Mouse (Mus musculus) forebrain, embryonic 15.5 days (tissue): ENCODE results near the gene Nod1. TPM values are rescaled to one million over a fixed set of nuclear protein-coding genes. Genes with fewer than 3 reads are reported as not detected.
A peak's percentile ranks its signal among the peaks of the same experiment; 100 is the strongest.

ENCODE experiments used
- ATAC-seq: fragments of 200-750 bp; cut with Nextera tagmentation; replicated peaks from 2 replicates; pipeline ENCODE4 v1.8.0; 2017; ENCODE audit warnings: mild to moderate bottlenecking, moderate TSS enrichment, moderate library complexity
- H3K27ac ChIP-seq: fragments of 300-500 bp; sonication (generic); replicated peaks from 2 replicates; pipeline ENCODE4 v1.5.1; 2015; ENCODE audit warnings: mild to moderate bottlenecking, inconsistent platforms
- H3K27me3 ChIP-seq: fragments of 300-500 bp; sonication (generic); 2 replicates; pipeline ENCODE4 v1.6.1; 2015; ENCODE audit warnings: inconsistent platforms
- H3K36me3 ChIP-seq: fragments of 300-500 bp; sonication (generic); 2 replicates; pipeline ENCODE4 v1.6.1; 2015; ENCODE audit warnings: mild to moderate bottlenecking, inconsistent platforms
- H3K4me1 ChIP-seq: fragments of 300-500 bp; sonication (generic); 2 replicates; pipeline ENCODE4 v1.6.1; 2015; ENCODE audit warnings: inconsistent platforms
- H3K4me2 ChIP-seq: fragments of 300-500 bp; sonication (generic); replicated peaks from 2 replicates; pipeline ENCODE4 v1.6.1; 2015; ENCODE audit warnings: mild to moderate bottlenecking, inconsistent platforms
- H3K4me3 ChIP-seq: fragments of 300-500 bp; sonication (generic); 2 replicates; pipeline ENCODE4 v1.5.1; 2015; ENCODE audit warnings: mild to moderate bottlenecking, inconsistent platforms
- H3K9ac ChIP-seq: fragments of 300-500 bp; sonication (generic); replicated peaks from 2 replicates; pipeline ENCODE4 v1.6.1; 2015; ENCODE audit warnings: mild to moderate bottlenecking, inconsistent platforms
- H3K9me3 ChIP-seq: fragments of 300-500 bp; sonication (generic); 2 replicates; pipeline ENCODE4 v1.6.1; 2016; ENCODE audit warnings: inconsistent platforms
- WGBS: fragments of 180-500 bp; shearing (Covaris S2); methylation state at CpG from one replicate; pipeline ENCODE4 v1.1.7; 2015; ENCODE audit warnings: mixed read lengths; 5-methylcytosine and 5-hydroxymethylcytosine counted together
- polyA plus RNA-seq: library from polyadenylated mRNA; unstranded; fragments of >200 nt; fragmentation: Nextera tagmentation; extraction: Ambion mirVana; gene quantifications from 2 replicates; pipeline ENCODE4 v1.2.1, GENCODE M21; 2015

The Nod1 gene
- polyA plus RNA-seq, 1 experiment from 2014 or later = 1.9 TPM

DNA sequence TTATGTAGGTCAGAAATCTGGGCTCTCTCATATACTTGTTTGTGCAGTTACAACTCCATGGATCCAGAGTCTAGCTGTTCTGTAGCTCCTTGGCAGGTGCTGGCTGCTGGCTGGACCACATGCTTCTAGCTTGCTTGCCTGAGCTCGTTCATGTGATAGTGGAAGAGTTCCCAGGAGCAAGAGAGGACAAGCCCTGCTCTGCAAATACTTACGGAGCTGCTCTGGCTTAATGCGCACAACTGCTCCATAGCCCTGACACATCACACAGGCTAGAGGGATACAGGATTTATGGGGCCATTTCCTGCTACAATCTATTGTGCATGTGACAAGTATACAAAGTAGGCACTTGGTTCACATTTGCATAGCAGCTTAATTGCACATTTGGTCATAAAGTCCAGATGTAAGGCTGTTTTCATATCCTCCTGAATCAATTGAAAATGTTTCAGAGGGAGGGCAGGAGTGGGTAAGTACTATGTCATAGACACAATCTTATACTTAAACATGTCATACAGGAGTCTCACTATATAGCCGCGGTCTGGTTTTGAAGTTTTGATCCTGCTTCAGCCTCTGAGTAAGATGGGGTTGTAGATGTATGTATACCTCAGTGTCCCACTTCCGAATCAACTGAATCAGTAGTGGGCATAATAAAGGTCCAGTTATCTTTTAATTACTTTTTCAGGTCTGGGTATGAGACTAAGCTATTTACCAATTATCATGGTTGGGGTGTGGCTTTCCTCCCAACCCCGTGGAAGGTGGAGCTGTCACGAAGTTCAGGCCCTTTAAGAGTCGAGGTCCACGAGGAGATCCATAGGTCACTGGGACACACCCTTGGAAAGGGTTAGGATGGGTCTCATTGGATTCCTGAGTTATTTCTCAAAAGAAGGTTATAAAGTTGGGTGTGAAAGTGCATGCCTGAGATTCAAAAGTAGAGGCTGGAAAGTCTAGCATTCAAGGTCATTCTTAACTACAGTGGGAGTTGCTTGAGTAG lies 66.1 kb downstream of the Nod1 start:
- H3K27ac ChIP-seq = no peak overlapping the region
- H3K9ac ChIP-seq = no peak overlapping the region
- H3K4me3 ChIP-seq = no peak overlapping the region
- no peak for ATAC-seq
- H3K9me3 ChIP-seq = no peaks in the 10 kb centered on the region
- no peaks in the 10 kb centered on the region for H3K27me3 ChIP-seq
- H3K4me1 ChIP-seq = 0 out of 2 replicates have a peak, but pooled peaks cover 7% of the 10 kb centered on the region
- WGBS = 88% methylated on average over 10 of the region's 10 CpGs
- H3K4me2 ChIP-seq = no peak overlapping the region
- H3K36me3 ChIP-seq = no peaks in the 10 kb centered on the region

GRCm38 (mm10) chr6:54902547-54902946 lies 69.9 kb downstream of the Nod1 start:
- ATAC-seq = no peak
- Histone ChIP-seq H3K9me3 (no peaks in the 10 kb centered on the region), H3K9ac (no peak overlapping the region), H3K4me1 (peaks cover 16% of the 10 kb centered on the region; the same call in 1 of the 2 replicates), H3K4me2 (no peak overlapping the region), H3K27me3 (no peaks in the 10 kb centered on the region), H3K27ac (no peak overlapping the region), H3K4me3 (no peak overlapping the region), H3K36me3 (no peaks in the 10 kb centered on the region)
- WGBS = 92% methylated on average over 2 of the region's 2 CpGs

- no peak overlapping the region for H3K9ac ChIP-seq
- no peak overlapping the region for H3K4me2 ChIP-seq
- no peak for ATAC-seq
- 62% methylated on average over 2 of the region's 2 CpGs for WGBS
- no peak overlapping the region for H3K4me3 ChIP-seq
- H3K9me3 ChIP-seq = no peaks in the 10 kb centered on the region
- no peaks in the 10 kb centered on the region for H3K27me3 ChIP-seq
- peak overlapping the region; percentile 24; the same call in 1 of the 2 replicates for H3K27ac ChIP-seq
- H3K4me1 ChIP-seq = peaks cover 9% of the 10 kb centered on the region; the same call in 1 of the 2 replicates
- H3K36me3 ChIP-seq = no peaks in the 10 kb centered on the region
Observed at GRCm38 (mm10) chr6:54900256-54900655, 72.2 kb downstream of the Nod1 start.

DNA sequence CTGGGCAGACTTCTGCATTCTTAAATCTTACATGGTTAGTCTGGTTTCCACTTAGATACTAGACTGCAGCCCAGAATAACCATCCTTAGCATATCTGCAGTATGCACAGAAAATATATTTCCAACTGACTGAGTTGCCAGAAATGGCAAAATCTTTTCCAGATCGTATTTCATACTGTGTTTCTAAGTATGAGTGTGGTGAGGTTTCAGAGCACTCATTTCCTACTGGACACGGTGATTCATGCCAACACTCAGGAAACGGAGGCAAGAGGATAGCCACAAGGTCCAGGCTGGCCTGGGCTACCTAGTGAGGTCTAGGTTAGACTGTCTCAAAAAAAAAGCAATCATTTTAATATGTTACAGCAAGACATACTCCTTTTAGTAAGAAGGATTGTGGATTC lies 81.0 kb downstream of the Nod1 start:
- Histone ChIP-seq H3K36me3 (peaks cover 2% of the 10 kb centered on the region; the same call in 1 of the 2 replicates), H3K27ac (no peak overlapping the region), H3K9ac (no peak overlapping the region), H3K4me2 (no peak overlapping the region), H3K4me1 (0 out of 2 replicates have a peak, but pooled peaks cover 3% of the 10 kb centered on the region), H3K9me3 (no peaks in the 10 kb centered on the region), H3K27me3 (no peaks in the 10 kb centered on the region), H3K4me3 (no peak overlapping the region)
- 94% methylated on average over 3 of the region's 3 CpGs for WGBS
- ATAC-seq = no peak

DNA sequence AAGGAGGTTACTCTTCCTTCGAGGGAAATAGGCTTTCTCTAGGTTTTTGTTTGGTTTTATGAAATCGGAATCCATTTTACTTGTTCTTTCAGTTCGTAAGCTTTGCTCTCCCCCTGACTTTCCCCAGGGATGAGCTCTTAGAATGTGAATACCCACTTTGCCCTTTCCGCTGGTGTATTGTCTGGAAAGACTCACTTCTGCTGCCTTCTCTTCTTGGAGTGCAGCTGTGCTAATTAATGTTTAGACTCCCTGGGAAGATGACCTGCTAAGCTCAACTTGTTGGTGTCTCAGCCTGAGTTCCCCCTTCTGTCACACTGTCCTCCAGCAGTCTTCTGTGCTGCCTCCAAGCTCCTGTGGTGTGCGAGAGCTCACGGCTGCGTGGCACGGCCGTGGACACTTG lies 82.2 kb downstream of the Nod1 start:
- Histone ChIP-seq H3K9ac (no peak overlapping the region), H3K27ac (no peak overlapping the region), H3K4me3 (no peak overlapping the region), H3K4me2 (no peak overlapping the region), H3K4me1 (0 out of 2 replicates have a peak, but pooled peaks cover 3% of the 10 kb centered on the region), H3K27me3 (no peaks in the 10 kb centered on the region), H3K9me3 (no peaks in the 10 kb centered on the region), H3K36me3 (peaks cover 2% of the 10 kb centered on the region; the same call in 1 of the 2 replicates)
- 32% methylated on average over 9 of the region's 9 CpGs for WGBS
- ATAC-seq = no peak

- 0 out of 2 replicates have a peak, but pooled peaks cover 3% of the 10 kb centered on the region for H3K4me1 ChIP-seq
- H3K27me3 ChIP-seq = no peaks in the 10 kb centered on the region
- no peak for ATAC-seq
- H3K9me3 ChIP-seq = no peaks in the 10 kb centered on the region
- no peak overlapping the region for H3K9ac ChIP-seq
- H3K27ac ChIP-seq = no peak overlapping the region
- 51% methylated on average over 7 of the region's 7 CpGs for WGBS
- peaks cover 2% of the 10 kb centered on the region; the same call in 1 of the 2 replicates for H3K36me3 ChIP-seq
- H3K4me3 ChIP-seq = no peak overlapping the region
- H3K4me2 ChIP-seq = no peak overlapping the region
Observed at GRCm38 (mm10) chr6:54886195-54886594, 86.2 kb downstream of the Nod1 start.

DNA sequence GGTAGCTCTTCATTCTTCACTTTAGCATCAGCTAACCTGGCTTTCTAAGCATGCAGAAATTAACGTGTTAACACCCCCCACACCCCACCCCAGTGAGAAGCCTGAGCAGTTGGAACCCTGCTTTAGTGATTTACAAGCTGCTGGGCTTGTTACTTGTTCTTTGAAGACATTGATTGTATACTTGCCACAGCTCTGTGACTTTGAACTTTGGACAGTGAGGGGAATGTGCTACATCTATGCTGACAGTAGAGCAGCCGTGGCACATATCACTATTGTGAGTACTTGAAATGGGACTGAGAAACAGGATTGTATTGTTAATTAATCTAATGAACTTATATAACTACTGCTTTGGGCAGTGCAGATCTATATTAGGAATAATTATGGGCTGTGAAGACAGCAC lies 89.0 kb downstream of the Nod1 start:
- no peaks in the 10 kb centered on the region for H3K27me3 ChIP-seq
- H3K9me3 ChIP-seq = no peaks in the 10 kb centered on the region
- no peak for ATAC-seq
- 72% methylated on average over 2 of the region's 2 CpGs for WGBS
- H3K36me3 ChIP-seq = peaks cover under 1% of the 10 kb centered on the region; the same call in 1 of the 2 replicates
- H3K27ac ChIP-seq = no peak overlapping the region
- no peak overlapping the region for H3K4me3 ChIP-seq
- 0 out of 2 replicates have a peak, but pooled peaks cover under 1% of the 10 kb centered on the region for H3K4me1 ChIP-seq
- no peak overlapping the region for H3K9ac ChIP-seq
- no peak overlapping the region for H3K4me2 ChIP-seq

- Histone ChIP-seq H3K27me3 (no peaks in the 10 kb centered on the region), H3K27ac (no peak overlapping the region), H3K4me1 (0 out of 2 replicates have a peak, but pooled peaks cover 4% of the 10 kb centered on the region), H3K9ac (no peak overlapping the region), H3K4me2 (no peak overlapping the region), H3K36me3 (no peaks in the 10 kb centered on the region), H3K9me3 (no peaks in the 10 kb centered on the region), H3K4me3 (no peak overlapping the region)
- WGBS = 89% methylated on average over 4 of the region's 4 CpGs
- ATAC-seq = no peak
Observed at GRCm38 (mm10) chr6:54880086-54880485, 92.3 kb downstream of the Nod1 start.

DNA sequence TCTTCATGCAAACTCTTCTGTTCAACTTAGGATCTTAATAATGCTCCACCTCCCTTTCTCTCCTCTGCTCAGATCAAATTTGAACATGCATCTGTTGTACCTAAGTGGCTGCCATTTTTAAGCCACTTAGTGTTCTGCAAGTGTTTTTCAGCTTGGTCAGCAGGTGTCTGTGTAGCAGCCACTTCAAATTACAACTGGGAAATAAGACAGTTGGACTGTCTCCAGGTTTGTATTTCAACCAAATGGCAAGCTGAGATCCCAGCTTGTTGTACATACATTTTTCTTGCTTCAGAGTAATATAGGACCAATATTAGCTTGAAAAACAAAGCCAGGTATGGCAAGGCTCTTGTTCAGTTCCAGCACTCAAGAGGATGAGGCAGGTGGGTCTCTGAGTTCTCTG lies 93.9 kb downstream of the Nod1 start:
- H3K4me3 ChIP-seq = no peak overlapping the region
- ATAC-seq = no peak
- 0 out of 2 replicates have a peak, but pooled peaks cover 4% of the 10 kb centered on the region for H3K4me1 ChIP-seq
- no peak overlapping the region for H3K4me2 ChIP-seq
- no peaks in the 10 kb centered on the region for H3K36me3 ChIP-seq
- H3K27ac ChIP-seq = peak overlapping the region; percentile 16
- no peaks in the 10 kb centered on the region for H3K9me3 ChIP-seq
- no peak overlapping the region for H3K9ac ChIP-seq
- no peaks in the 10 kb centered on the region for H3K27me3 ChIP-seq

- no peaks in the 10 kb centered on the region for H3K9me3 ChIP-seq
- H3K9ac ChIP-seq = no peak overlapping the region
- no peak overlapping the region for H3K4me2 ChIP-seq
- no peak for ATAC-seq
- H3K27ac ChIP-seq = no peak overlapping the region
- no peak overlapping the region for H3K4me3 ChIP-seq
- WGBS = 89% methylated on average over 3 of the region's 3 CpGs
- no peaks in the 10 kb centered on the region for H3K27me3 ChIP-seq
- H3K4me1 ChIP-seq = 0 out of 2 replicates have a peak, but pooled peaks cover 4% of the 10 kb centered on the region
- no peaks in the 10 kb centered on the region for H3K36me3 ChIP-seq
Observed at GRCm38 (mm10) chr6:54877651-54878050, 94.8 kb downstream of the Nod1 start.

GRCm38 (mm10) chr6:54876782-54877181 lies 95.6 kb downstream of the Nod1 start:
- Histone ChIP-seq H3K4me3 (no peak overlapping the region), H3K27ac (no peak overlapping the region), H3K4me1 (0 out of 2 replicates have a peak, but pooled peaks cover 4% of the 10 kb centered on the region), H3K4me2 (no peak overlapping the region), H3K9me3 (no peaks in the 10 kb centered on the region), H3K9ac (no peak overlapping the region), H3K27me3 (no peaks in the 10 kb centered on the region), H3K36me3 (no peaks in the 10 kb centered on the region)
- 62% methylated on average over 5 of the region's 5 CpGs for WGBS
- ATAC-seq = no peak
